Mouse (Mus musculus) heart, postnatal 0 days (tissue): ENCODE measurements at regions not wholly inside any gene's neighbourhood (a gene's known extent, or its start where the extent isn't known, plus 50 kb on each side); places are given as distances from the start of the nearest gene placed in this dataset.

ENCODE experiments used
- ATAC-seq: fragments of 200-750 bp; cut with Nextera tagmentation; 2 replicates; pipeline ENCODE4 v1.8.0; 2017; ENCODE audit warnings: low read depth, moderate number of reproducible peaks, moderate library complexity; ENCODE audit not compliant: insufficient read depth
- DNase-seq: peaks from one replicate; pipeline ENCODE4 v3.0.0-alpha.2; 2016; ENCODE audit warnings: low spot score
- H3K27ac ChIP-seq: fragments of 300-500 bp; sonication (generic); 2 replicates; pipeline ENCODE4 v1.5.1; 2014; ENCODE audit warnings: low read depth, mild to moderate bottlenecking
- H3K27me3 ChIP-seq: fragments of 300-500 bp; sonication (generic); 2 replicates; pipeline ENCODE4 v1.6.1; 2014; ENCODE audit warnings: low read length, mixed read lengths; ENCODE audit not compliant: control insufficient read depth, insufficient read depth
- H3K36me3 ChIP-seq: fragments of 300-500 bp; sonication (generic); replicated peaks from 2 replicates; pipeline ENCODE4 v1.6.1; 2014; ENCODE audit warnings: low read length, mixed read lengths; ENCODE audit not compliant: control insufficient read depth, insufficient read depth
- H3K4me1 ChIP-seq: fragments of 300-500 bp; sonication (generic); 2 replicates; pipeline ENCODE4 v1.6.1; 2014; ENCODE audit warnings: antibody characterized with exemption; ENCODE audit not compliant: control insufficient read depth, insufficient read depth
- H3K4me2 ChIP-seq: fragments of 300-500 bp; sonication (generic); 2 replicates; pipeline ENCODE4 v1.6.1; 2014; ENCODE audit warnings: low read depth, mild to moderate bottlenecking, low read length, moderate library complexity
- H3K4me3 ChIP-seq: fragments of 300-500 bp; sonication (generic); 2 replicates; pipeline ENCODE4 v1.5.1; 2014; ENCODE audit warnings: low read depth, low read length
- H3K9ac ChIP-seq: fragments of 300-500 bp; sonication (generic); replicated peaks from 2 replicates; pipeline ENCODE4 v1.6.1; 2014; ENCODE audit warnings: low read depth, low read length, mixed read lengths
- H3K9me3 ChIP-seq: fragments of 300-500 bp; sonication (generic); replicated peaks from 2 replicates; pipeline ENCODE4 v1.6.1; 2016; ENCODE audit warnings: low read length; ENCODE audit not compliant: control insufficient read depth
- CTCF ChIP-seq: IDR thresholded peaks from 2 replicates; pipeline ENCODE4 v1.5.1; 2016; ENCODE audit warnings: antibody characterized with exemption, control low read depth, low read depth
- EP300 ChIP-seq: IDR thresholded peaks from 2 replicates; pipeline ENCODE4 v1.6.1; 2016; ENCODE audit warnings: antibody characterized with exemption, low read depth
- WGBS: fragments of 180-500 bp; shearing (Covaris S2); extraction: QIAGEN DNeasy Blood & Tissue Kit; methylation state at CpG from one replicate; pipeline ENCODE4 v1.1.7; 2014; 5-methylcytosine and 5-hydroxymethylcytosine counted together

DNA sequence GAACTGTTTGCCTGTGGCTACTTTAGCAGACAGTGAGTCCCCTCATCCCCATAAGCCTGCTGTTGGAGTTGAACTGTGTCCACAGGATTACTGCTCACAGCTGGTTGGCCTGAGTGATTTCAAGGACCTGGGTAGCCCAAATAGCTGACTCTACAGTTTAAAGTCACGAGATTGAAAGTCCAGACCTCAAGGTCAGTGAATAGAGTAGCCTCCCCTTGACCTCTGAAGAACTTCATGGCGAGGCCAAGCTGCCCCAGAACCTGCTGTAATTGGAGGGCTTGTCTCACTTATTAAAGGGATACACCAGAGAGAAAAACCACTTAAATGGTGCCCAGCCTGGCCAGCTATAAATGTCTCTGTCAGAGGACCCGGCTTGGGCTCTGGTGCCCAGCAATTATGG, 97.7 kb upstream of the Zbtb40 start:
- no peak overlapping the region for H3K4me2 ChIP-seq
- H3K9ac ChIP-seq = no peak overlapping the region
- H3K9me3 ChIP-seq = no peaks in the 10 kb centered on the region
- no peak for DNase-seq
- no peak for ATAC-seq
- 58% methylated on average over 3 of the region's 3 CpGs for WGBS
- TF ChIP-seq CTCF = no peak
- TF ChIP-seq EP300 = no peak
- no peaks in the 10 kb centered on the region for H3K4me1 ChIP-seq
- no peak overlapping the region for H3K4me3 ChIP-seq
- no peaks in the 10 kb centered on the region for H3K27me3 ChIP-seq
- no peak overlapping the region for H3K27ac ChIP-seq
- H3K36me3 ChIP-seq = no peaks in the 10 kb centered on the region

DNA sequence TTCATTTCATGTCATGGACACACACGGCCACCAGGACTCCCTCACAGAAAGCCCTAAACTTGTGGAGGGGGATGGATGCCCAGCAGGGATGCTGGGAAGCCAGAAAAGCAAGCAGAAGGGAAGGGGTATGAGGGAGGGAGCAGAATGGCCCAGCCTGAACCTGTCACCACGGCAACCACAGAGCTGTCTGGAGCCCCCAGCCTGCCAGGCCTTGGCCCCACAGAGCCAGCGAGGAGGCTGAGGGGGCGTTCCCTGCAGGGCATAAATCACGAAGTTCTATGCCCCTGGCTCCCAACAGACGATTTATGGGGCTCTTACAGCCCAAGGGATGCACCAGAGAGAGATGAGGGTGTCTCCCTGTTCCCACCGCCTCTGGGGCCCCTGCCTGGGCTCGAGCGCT, 93.7 kb upstream of the Zbtb40 start:
- Histone ChIP-seq H3K27me3 (0 out of 2 replicates have a peak, but pooled peaks cover 4% of the 10 kb centered on the region), H3K9me3 (no peaks in the 10 kb centered on the region), H3K27ac (no peak overlapping the region), H3K4me3 (no peak overlapping the region), H3K4me2 (no peak overlapping the region), H3K36me3 (no peaks in the 10 kb centered on the region), H3K4me1 (no peaks in the 10 kb centered on the region), H3K9ac (no peak overlapping the region)
- ATAC-seq = no peak
- no peak for DNase-seq
- WGBS = 45% methylated on average over 9 of the region's 9 CpGs
- TF ChIP-seq EP300 (no peak), CTCF (no peak)

- ATAC-seq = no peak
- Histone ChIP-seq H3K9me3 (no peaks in the 10 kb centered on the region), H3K27ac (no peak overlapping the region), H3K4me2 (no peak overlapping the region), H3K36me3 (no peaks in the 10 kb centered on the region), H3K27me3 (0 out of 2 replicates have a peak, but pooled peaks cover 4% of the 10 kb centered on the region), H3K9ac (no peak overlapping the region), H3K4me1 (no peaks in the 10 kb centered on the region), H3K4me3 (no peak overlapping the region)
- WGBS = 59% methylated on average over 17 of the region's 17 CpGs
- TF ChIP-seq EP300 = no peak
- TF ChIP-seq CTCF = no peak
- DNase-seq = no peak
These were observed 90.6 kb upstream of the Zbtb40 start for GRCm38 (mm10) chr4:137139051-137139705.

DNA sequence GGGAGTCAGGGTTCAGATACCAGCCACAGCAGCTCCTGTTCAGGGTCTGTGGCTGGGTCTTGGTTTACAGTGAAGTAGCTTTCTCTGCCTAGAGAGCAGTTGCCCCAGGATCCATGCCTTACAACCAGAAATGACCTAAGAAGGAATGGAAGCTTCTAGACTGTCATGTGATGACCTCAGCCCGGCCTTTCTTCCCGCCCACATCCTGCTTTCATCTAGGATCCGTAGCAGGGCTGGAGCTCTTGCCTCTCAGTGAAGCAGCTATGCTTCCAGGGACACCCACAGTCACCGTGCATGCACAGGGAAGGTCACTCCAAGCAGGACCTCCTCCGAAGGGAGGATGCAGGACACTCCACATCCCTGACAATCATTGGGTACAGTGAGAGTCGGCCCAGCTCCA, 89.5 kb upstream of the Zbtb40 start:
- H3K27ac ChIP-seq = no peak overlapping the region
- 0 out of 2 replicates have a peak, but pooled peaks cover 11% of the 10 kb centered on the region for H3K27me3 ChIP-seq
- TF ChIP-seq EP300 (no peak), CTCF (no peak)
- WGBS = 50% methylated on average over 6 of the region's 6 CpGs
- no peak for ATAC-seq
- no peak for DNase-seq
- no peaks in the 10 kb centered on the region for H3K9me3 ChIP-seq
- no peaks in the 10 kb centered on the region for H3K4me1 ChIP-seq
- no peak overlapping the region for H3K4me3 ChIP-seq
- no peak overlapping the region for H3K4me2 ChIP-seq
- H3K9ac ChIP-seq = no peak overlapping the region
- H3K36me3 ChIP-seq = no peaks in the 10 kb centered on the region

GRCm38 (mm10) chr4:137136313-137136712, 87.7 kb upstream of the Zbtb40 start:
- Histone ChIP-seq H3K9me3 (no peaks in the 10 kb centered on the region), H3K4me1 (no peaks in the 10 kb centered on the region), H3K4me2 (no peak overlapping the region), H3K36me3 (no peaks in the 10 kb centered on the region), H3K27me3 (0 out of 2 replicates have a peak, but pooled peaks cover 11% of the 10 kb centered on the region), H3K27ac (no peak overlapping the region), H3K9ac (no peak overlapping the region), H3K4me3 (no peak overlapping the region)
- WGBS = 75% methylated on average over 4 of the region's 4 CpGs
- ATAC-seq (no peak), DNase-seq (no peak)
- TF ChIP-seq CTCF = no peak
- no peak for TF ChIP-seq EP300

- no peak for TF ChIP-seq CTCF
- TF ChIP-seq EP300 = no peak
- Histone ChIP-seq H3K27ac (no peak overlapping the region), H3K9ac (no peak overlapping the region), H3K9me3 (no peaks in the 10 kb centered on the region), H3K4me1 (no peaks in the 10 kb centered on the region), H3K4me3 (no peak overlapping the region), H3K4me2 (no peak overlapping the region), H3K36me3 (no peaks in the 10 kb centered on the region), H3K27me3 (0 out of 2 replicates have a peak, but pooled peaks cover 11% of the 10 kb centered on the region)
- ATAC-seq (no peak), DNase-seq (no peak)
- 51% methylated on average over 8 of the region's 8 CpGs for WGBS
These were observed 87.2 kb upstream of the Zbtb40 start for GRCm38 (mm10) chr4:137135792-137136191.
